Mouse (Mus musculus) myocyte (in vitro differentiated cells): ENCODE measurements around the gene Dusp19.

ENCODE experiments used
- CEBPB ChIP-seq: IDR thresholded peaks from 2 replicates; pipeline ENCODE4 v1.6.1; 2011; ENCODE audit warnings: mild to moderate bottlenecking, moderate library complexity; ENCODE audit not compliant: poor library complexity, insufficient read depth, severe bottlenecking
- MAX ChIP-seq: IDR thresholded peaks from one replicate; pipeline ENCODE4 v1.6.1; 2011; ENCODE audit warnings: low read depth, mild to moderate bottlenecking, control low read depth
- MYOD1 ChIP-seq, 3 experiments: IDR thresholded peaks; one replicate each; pipeline ENCODE4 v1.6.1; 2011; ENCODE audit warnings: control low read depth in 2 of 3, low read depth in 2 of 3, mild to moderate bottlenecking in 2 of 3, moderate library complexity in 1 of 3; ENCODE audit not compliant: insufficient read length in 2 of 3, control insufficient read depth in 1 of 3
- MYOG ChIP-seq, 3 experiments: IDR thresholded peaks; one replicate each; pipeline ENCODE4 v1.6.1; 2011; ENCODE audit warnings: control low read depth in 2 of 3, low read depth in 2 of 3, mild to moderate bottlenecking in 2 of 3; ENCODE audit not compliant: insufficient read length in 2 of 3, control insufficient read depth in 1 of 3, insufficient read depth in 1 of 3
- POLR2A ChIP-seq: IDR thresholded peaks from one replicate; pipeline ENCODE4 v1.6.1; 2011; ENCODE audit warnings: low read depth, mild to moderate bottlenecking, control low read depth, moderate library complexity; ENCODE audit not compliant: insufficient read length

DNA sequence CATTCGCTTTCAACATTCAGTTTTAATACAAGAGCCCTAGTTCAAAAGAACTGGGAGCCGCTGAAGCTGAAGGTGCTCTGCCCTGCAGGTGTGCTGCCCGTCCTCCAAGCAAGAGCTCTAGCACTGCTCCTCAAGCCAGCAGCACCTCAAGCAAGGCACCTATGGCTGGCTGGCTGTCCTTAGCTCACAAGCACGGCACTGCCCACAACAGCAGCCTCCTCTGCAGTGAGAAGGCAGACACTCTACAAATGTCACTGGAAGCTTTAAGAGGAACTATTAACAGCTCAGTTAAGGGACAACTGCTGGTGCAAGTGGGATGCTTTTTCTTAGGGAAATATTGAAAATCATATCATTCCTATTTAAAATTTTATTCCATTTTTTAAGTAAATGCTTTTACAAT, 46.2 kb upstream of the Dusp19 start:
- no peak for TF ChIP-seq MAX
- TF ChIP-seq MYOD1 (IDR thresholded peaks at IDR 0.05; ENCODE audit: control insufficient read depth in 1 of 3, insufficient read length in 2 of 3, low read depth in 2 of 3), result no peak
- TF ChIP-seq CEBPB, result no peak
- no peak for TF ChIP-seq POLR2A
- no peak for TF ChIP-seq MYOG (IDR thresholded peaks at IDR 0.05; ENCODE audit: control insufficient read depth in 1 of 3, insufficient read depth in 1 of 3, insufficient read length in 2 of 3, low read depth in 2 of 3)
